Mouse (Mus musculus) olfactory bulb, adult 2 months (tissue): ENCODE results near the gene Apaf1.

Source experiments
- CTCF ChIP-seq: fragments of 200-500 bp; IDR thresholded peaks from 2 replicates; pipeline ENCODE4 v1.5.1; 2012; ENCODE audit warnings: low read depth, mild to moderate bottlenecking, low read length, moderate library complexity; ENCODE audit not compliant: insufficient read depth
- POLR2A ChIP-seq: fragments of 200-500 bp; IDR thresholded peaks from 2 replicates; pipeline ENCODE4 v1.6.1; 2012; ENCODE audit warnings: mild to moderate bottlenecking, low read depth, low read length, moderate library complexity; ENCODE audit not compliant: insufficient read depth

- TF ChIP-seq POLR2A (no peak), CTCF (no peak)
These were observed 76.6 kb downstream of the Apaf1 start for GRCm38 (mm10) chr10:91005858-91006538.
